Mouse (Mus musculus) myocyte (in vitro differentiated cells): ENCODE measurements around the gene Fam89b.

Experiments
- MAX ChIP-seq: IDR thresholded peaks from one replicate; pipeline ENCODE4 v1.6.1; 2011; ENCODE audit warnings: low read depth, mild to moderate bottlenecking, control low read depth
- MYOD1 ChIP-seq, 3 experiments: IDR thresholded peaks; one replicate each; pipeline ENCODE4 v1.6.1; 2011; ENCODE audit warnings: control low read depth in 2 of 3, low read depth in 2 of 3, mild to moderate bottlenecking in 2 of 3, moderate library complexity in 1 of 3; ENCODE audit not compliant: insufficient read length in 2 of 3, control insufficient read depth in 1 of 3
- POLR2A ChIP-seq: IDR thresholded peaks from one replicate; pipeline ENCODE4 v1.6.1; 2011; ENCODE audit warnings: low read depth, mild to moderate bottlenecking, control low read depth, moderate library complexity; ENCODE audit not compliant: insufficient read length
- SRF ChIP-seq: IDR thresholded peaks from one replicate; pipeline ENCODE4 v1.6.1; 2011; ENCODE audit warnings: low read depth; ENCODE audit not compliant: control insufficient read depth, insufficient read length
- TCF12 ChIP-seq: IDR thresholded peaks from one replicate; pipeline ENCODE4 v1.6.1; 2011; ENCODE audit warnings: mild to moderate bottlenecking, control low read depth; ENCODE audit not compliant: poor library complexity, insufficient read depth, severe bottlenecking
- TCF3 ChIP-seq: IDR thresholded peaks from one replicate; pipeline ENCODE4 v1.6.1; 2011; ENCODE audit warnings: low read depth, control low read depth; ENCODE audit not compliant: insufficient read length

DNA sequence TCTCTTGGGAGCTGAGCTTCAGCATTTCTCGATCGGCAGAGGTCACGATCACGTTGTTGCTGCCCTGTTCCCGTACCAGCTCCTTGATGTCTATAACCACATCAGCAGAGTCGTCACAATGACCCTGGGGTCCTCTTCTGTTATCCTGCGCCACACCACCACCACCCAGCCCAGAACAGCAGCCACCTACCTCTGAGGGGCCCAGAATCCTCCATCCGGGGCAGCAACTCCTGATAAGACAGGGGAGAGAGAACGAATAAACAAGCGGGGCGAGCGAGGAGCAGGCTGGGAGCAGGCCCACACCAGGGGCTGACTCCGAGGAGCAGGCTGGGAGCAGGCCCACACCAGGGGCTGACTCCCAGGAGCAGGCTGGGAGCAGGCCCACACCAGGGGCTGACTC is 43.0 kb downstream of the Fam89b start:
- TF ChIP-seq MAX, result no peak
- TF ChIP-seq POLR2A, result no peak
- TF ChIP-seq MYOD1 (IDR thresholded peaks at IDR 0.05; ENCODE audit: control insufficient read depth in 1 of 3, insufficient read length in 2 of 3, low read depth in 2 of 3), result no peak
- TF ChIP-seq SRF, result no peak
- no peak for TF ChIP-seq TCF12
- no peak for TF ChIP-seq TCF3
